Mouse (Mus musculus) olfactory bulb, adult 2 months (tissue): Measurements from ENCODE around the gene Bcl2l12. TPM values are rescaled to one million over a fixed set of nuclear protein-coding genes. Genes with fewer than 3 reads are reported as not detected.

ENCODE experiments used
- H3K27ac ChIP-seq: fragments of 200-500 bp; 2 replicates; pipeline ENCODE4 v1.5.1; 2012; ENCODE audit warnings: low read depth, low read length; ENCODE audit not compliant: insufficient read depth
- H3K4me1 ChIP-seq: fragments of 200-500 bp; 2 replicates; pipeline ENCODE4 v1.6.1; 2012; ENCODE audit warnings: low read length; ENCODE audit not compliant: control insufficient read depth, insufficient read depth
- H3K4me3 ChIP-seq: fragments of 200-500 bp; 2 replicates; pipeline ENCODE4 v1.5.1; 2012; ENCODE audit warnings: mild to moderate bottlenecking, low read depth, low read length, moderate library complexity; ENCODE audit not compliant: insufficient read depth
- CTCF ChIP-seq: fragments of 200-500 bp; IDR thresholded peaks from 2 replicates; pipeline ENCODE4 v1.5.1; 2012; ENCODE audit warnings: low read depth, mild to moderate bottlenecking, low read length, moderate library complexity; ENCODE audit not compliant: insufficient read depth
- POLR2A ChIP-seq: fragments of 200-500 bp; IDR thresholded peaks from 2 replicates; pipeline ENCODE4 v1.6.1; 2012; ENCODE audit warnings: mild to moderate bottlenecking, low read depth, low read length, moderate library complexity; ENCODE audit not compliant: insufficient read depth
- WGBS: fragments of 180-500 bp; shearing (Covaris S2); methylation state at CpG from one replicate; pipeline ENCODE4 v1.1.7; 2018; 5-methylcytosine and 5-hydroxymethylcytosine counted together
- polyA plus RNA-seq: library from polyadenylated mRNA; stranded (reverse); fragments of >200 nt; gene quantifications from 2 replicates; pipeline ENCODE4 v1.2.4, GENCODE M21; 2012; ENCODE audit warnings: low replicate concordance; ENCODE audit not compliant: missing spikeins, insufficient read depth, insufficient read length

Bcl2l12 gene
- polyA plus RNA-seq, 1 experiment, result not detected

GRCm38 (mm10) chr7:44986192-44986878 lies 12.2 kb downstream of the Bcl2l12 start, which contains the start of gene Prmt1:
Gene Prmt1, minus strand, starts transcription at chr7:44986568.
- peak; percentile 61 for TF ChIP-seq POLR2A
- TF ChIP-seq CTCF, result no peak
- peak within 1 kb of the TSS; percentile 86 for H3K27ac ChIP-seq
- H3K4me3 ChIP-seq, result peak within 1 kb of the TSS; percentile 70
- under 1% methylated on average over 42 of the region's 42 CpGs for WGBS
- peaks cover 20% of the 10 kb centered on the region for H3K4me1 ChIP-seq

- under 1% methylated on average over 45 of the region's 45 CpGs for WGBS
- H3K27ac ChIP-seq, result peak overlapping the region; percentile 61
- H3K4me3 ChIP-seq, result peak overlapping the region; percentile 70
- peaks cover 20% of the 10 kb centered on the region for H3K4me1 ChIP-seq
- no peak for TF ChIP-seq CTCF
- no peak for TF ChIP-seq POLR2A
These were observed 12.8 kb downstream of the Bcl2l12 start for GRCm38 (mm10) chr7:44985595-44986191.

- Histone ChIP-seq H3K4me3 (no peak overlapping the region), H3K27ac (no peak overlapping the region), H3K4me1 (peaks cover 20% of the 10 kb centered on the region)
- WGBS, result 38% methylated on average over 3 of the region's 3 CpGs
- no peak for TF ChIP-seq POLR2A
- no peak for TF ChIP-seq CTCF
These were observed 13.7 kb downstream of the Bcl2l12 start for GRCm38 (mm10) chr7:44984833-44985164.

GRCm38 (mm10) chr7:44983944-44984832 lies 14.3 kb downstream of the Bcl2l12 start:
- Histone ChIP-seq H3K4me3 (no peak overlapping the region), H3K4me1 (peaks cover 20% of the 10 kb centered on the region), H3K27ac (no peak overlapping the region)
- TF ChIP-seq POLR2A, result no peak
- TF ChIP-seq CTCF, result no peak
- 63% methylated on average over 7 of the region's 7 CpGs for WGBS

GRCm38 (mm10) chr7:44983085-44983484 lies 15.4 kb downstream of the Bcl2l12 start:
- H3K27ac ChIP-seq, result no peak overlapping the region
- no peak for TF ChIP-seq POLR2A
- peak; percentile 85 for TF ChIP-seq CTCF
- WGBS, result 23% methylated on average over 6 of the region's 6 CpGs
- peaks cover 18% of the 10 kb centered on the region for H3K4me1 ChIP-seq
- no peak overlapping the region for H3K4me3 ChIP-seq

- Histone ChIP-seq H3K4me1 (peaks cover 14% of the 10 kb centered on the region), H3K4me3 (no peak overlapping the region), H3K27ac (no peak overlapping the region)
- 95% methylated on average over 8 of the region's 8 CpGs for whole genome bisulfite sequencing
- TF ChIP-seq CTCF, result no peak
- TF ChIP-seq POLR2A, result no peak
These were observed 17.0 kb downstream of the Bcl2l12 start for GRCm38 (mm10) chr7:44981539-44981938.

GRCm38 (mm10) chr7:44978300-44978699 lies 20.2 kb downstream of the Bcl2l12 start:
- no peak overlapping the region for H3K4me3 ChIP-seq
- TF ChIP-seq POLR2A (no peak), CTCF (no peak)
- WGBS, result 88% methylated on average over 3 of the region's 3 CpGs
- H3K27ac ChIP-seq, result no peak overlapping the region
- H3K4me1 ChIP-seq, result peaks cover 8% of the 10 kb centered on the region; the same call in 1 of the 2 replicates

- 11% methylated on average over 6 of the region's 6 CpGs for WGBS
- no peak for TF ChIP-seq POLR2A
- no peak for TF ChIP-seq CTCF
- peaks cover 32% of the 10 kb centered on the region for H3K4me1 ChIP-seq
- H3K4me3 ChIP-seq, result no peak overlapping the region
- H3K27ac ChIP-seq, result peak overlapping the region; percentile 43; the same call in 1 of the 2 replicates
These were observed 23.4 kb downstream of the Bcl2l12 start for GRCm38 (mm10) chr7:44975117-44975419.

- Histone ChIP-seq H3K4me1 (peaks cover 32% of the 10 kb centered on the region), H3K27ac (peak within 1 kb of the TSS; percentile 93), H3K4me3 (peak within 1 kb of the TSS; percentile 70)
- WGBS, result under 1% methylated on average over 22 of the region's 22 CpGs
- peak; percentile 76 for TF ChIP-seq POLR2A
- TF ChIP-seq CTCF, result no peak
These were observed 24.0 kb downstream of the Bcl2l12 start, which contains the start of gene Cpt1c for GRCm38 (mm10) chr7:44974383-44975116. Gene Cpt1c, minus strand, starts transcription at chr7:44974851.
